Mouse (Mus musculus): ENCODE results near the gene Rbm20.
A peak's percentile ranks its signal among the peaks of the same experiment; 100 is the strongest.

Rbm20 gene

GRCm38 (mm10) chr19:53821241-53822120 lies 144.4 kb downstream of the Rbm20 start:
- no peak for DNase-seq

GRCm38 (mm10) chr19:53823847-53824246 lies 146.7 kb downstream of the Rbm20 start:
- no peak for DNase-seq

GRCm38 (mm10) chr19:53824872-53825680 lies 148.0 kb downstream of the Rbm20 start:
- peak; percentile 76 for DNase-seq

- DNase-seq: no peak
Observed at GRCm38 (mm10) chr19:53829990-53830389, 152.9 kb downstream of the Rbm20 start.

GRCm38 (mm10) chr19:53830407-53831163 lies 153.5 kb downstream of the Rbm20 start:
- DNase-seq: no peak

- no peak for DNase-seq
Observed at GRCm38 (mm10) chr19:53831164-53831448, 154.0 kb downstream of the Rbm20 start.

GRCm38 (mm10) chr19:53832512-53832911 lies 155.4 kb downstream of the Rbm20 start:
- DNase-seq: no peak

GRCm38 (mm10) chr19:53833745-53834369 lies 156.8 kb downstream of the Rbm20 start:
- no peak for DNase-seq

GRCm38 (mm10) chr19:53836569-53837454 lies 159.7 kb downstream of the Rbm20 start:
- no peak for DNase-seq

- no peak for DNase-seq
Observed at GRCm38 (mm10) chr19:53838850-53839249, 161.7 kb downstream of the Rbm20 start.

- DNase-seq: no peak
Observed at GRCm38 (mm10) chr19:53839837-53840236, 162.7 kb downstream of the Rbm20 start.

GRCm38 (mm10) chr19:53841915-53842314 lies 164.8 kb downstream of the Rbm20 start:
- peak; percentile 38 for DNase-seq

- DNase-seq: no peak
Observed at GRCm38 (mm10) chr19:53843972-53844371, 166.9 kb downstream of the Rbm20 start.

GRCm38 (mm10) chr19:53848272-53848995 lies 171.3 kb downstream of the Rbm20 start:
- DNase-seq: no peak

GRCm38 (mm10) chr19:53850166-53850922 lies 173.2 kb downstream of the Rbm20 start:
- peak; percentile 76 for DNase-seq

- DNase-seq: no peak
Observed at GRCm38 (mm10) chr19:53851352-53851751, 174.2 kb downstream of the Rbm20 start.

GRCm38 (mm10) chr19:53851826-53852698 lies 175.0 kb downstream of the Rbm20 start:
- peak; percentile 43 for DNase-seq

GRCm38 (mm10) chr19:53852699-53853451 lies 175.8 kb downstream of the Rbm20 start:
- DNase-seq: peak; percentile 88

Measured in cerebellum, adult 9-10 months (tissue).